Mouse (Mus musculus) liver, embryonic 12.5 days (tissue): Measurements from ENCODE around the gene Zmym2. TPM values are rescaled to one million over a fixed set of nuclear protein-coding genes. Genes with fewer than 3 reads are reported as not detected.
A peak's percentile ranks its signal among the peaks of the same experiment; 100 is the strongest.

Source experiments
- ATAC-seq: fragments of 200-750 bp; cut with Nextera tagmentation; 2 replicates; pipeline ENCODE4 v1.8.0; 2017; ENCODE audit warnings: moderate number of reproducible peaks, mild to moderate bottlenecking, moderate library complexity
- H3K27ac ChIP-seq: fragments of 300-500 bp; sonication (generic); 2 replicates; pipeline ENCODE4 v1.5.1; 2016; ENCODE audit warnings: mild to moderate bottlenecking
- H3K27me3 ChIP-seq: fragments of 300-500 bp; sonication (generic); replicated peaks from 2 replicates; pipeline ENCODE4 v1.6.1; 2016; ENCODE audit warnings: mild to moderate bottlenecking, moderate library complexity
- H3K36me3 ChIP-seq: fragments of 300-500 bp; sonication (generic); 2 replicates; pipeline ENCODE4 v1.6.1; 2016; ENCODE audit warnings: mild to moderate bottlenecking, moderate library complexity
- H3K4me1 ChIP-seq: fragments of 300-500 bp; sonication (generic); 2 replicates; pipeline ENCODE4 v1.6.1; 2016
- H3K4me2 ChIP-seq: fragments of 300-500 bp; sonication (generic); 2 replicates; pipeline ENCODE4 v1.6.1; 2016; ENCODE audit warnings: mild to moderate bottlenecking, moderate library complexity
- H3K4me3 ChIP-seq: fragments of 300-500 bp; sonication (generic); 2 replicates; pipeline ENCODE4 v1.5.1; 2016; ENCODE audit warnings: mild to moderate bottlenecking, moderate library complexity
- H3K9ac ChIP-seq: fragments of 300-500 bp; sonication (generic); 2 replicates; pipeline ENCODE4 v1.6.1; 2016; ENCODE audit warnings: mild to moderate bottlenecking, moderate library complexity
- H3K9me3 ChIP-seq: fragments of 300-500 bp; sonication (generic); replicated peaks from 2 replicates; pipeline ENCODE4 v1.6.1; 2016; ENCODE audit warnings: mild to moderate bottlenecking, moderate library complexity
- WGBS: fragments of 180-500 bp; shearing (Covaris S2); methylation state at CpG from one replicate; pipeline ENCODE4 v1.1.7; 2016; ENCODE audit not compliant: insufficient replicate concordance; 5-methylcytosine and 5-hydroxymethylcytosine counted together
- polyA plus RNA-seq: library from polyadenylated mRNA; unstranded; fragments of >200 nt; fragmentation: Nextera tagmentation; extraction: Ambion mirVana; gene quantifications from 2 replicates; pipeline ENCODE4 v1.2.1, GENCODE M21; 2016

Gene Zmym2
- polyA plus RNA-seq, 1 experiment from 2014 or later: 15.6 TPM

DNA sequence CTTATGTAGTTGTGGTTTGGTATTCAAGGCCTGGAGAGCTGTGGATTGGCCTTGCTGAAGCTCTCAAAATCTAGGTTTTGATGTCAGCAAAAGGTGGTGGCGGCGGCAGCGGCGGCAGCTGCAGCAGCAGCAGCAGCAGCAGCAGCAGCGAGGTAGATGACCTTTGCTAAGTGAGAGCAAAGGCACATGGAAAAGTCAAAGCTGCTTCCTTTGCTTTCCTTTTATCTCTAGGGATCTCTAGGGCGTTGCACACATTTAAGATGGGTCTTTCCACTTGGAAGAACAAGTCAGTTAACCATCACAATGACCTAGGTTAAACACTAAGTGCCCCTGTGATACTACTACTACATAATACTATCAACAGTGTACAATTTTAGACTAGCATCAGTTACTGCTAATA, 49.0 kb downstream of the Zmym2 start:
- WGBS: 89% methylated on average over 6 of the region's 6 CpGs
- Histone ChIP-seq H3K4me2 (no peak overlapping the region), H3K27me3 (no peaks in the 10 kb centered on the region), H3K4me1 (no peaks in the 10 kb centered on the region), H3K36me3 (peaks cover 44% of the 10 kb centered on the region), H3K9me3 (no peaks in the 10 kb centered on the region), H3K9ac (no peak overlapping the region), H3K4me3 (no peak overlapping the region), H3K27ac (no peak overlapping the region)
- ATAC-seq: no peak

DNA sequence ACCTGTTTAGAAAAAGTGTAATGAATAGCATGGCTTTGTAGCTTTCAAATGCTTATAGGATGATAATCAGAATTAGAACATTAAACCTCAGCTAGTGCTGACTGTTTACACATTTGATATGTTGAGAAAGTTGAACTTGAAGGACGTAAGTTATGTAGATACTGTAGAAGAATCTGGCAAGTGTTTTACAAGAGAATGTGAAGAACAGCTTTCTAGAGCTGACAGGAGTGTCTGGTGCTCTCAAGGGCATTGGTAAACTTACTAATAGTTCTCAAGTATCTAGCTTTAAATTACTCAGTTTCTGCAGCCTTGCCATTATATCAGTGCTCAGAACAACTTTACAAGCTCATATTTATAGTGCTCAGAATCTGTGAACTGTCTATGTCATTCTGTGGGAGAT, 53.5 kb downstream of the Zmym2 start:
- WGBS: 87% methylated on average over 1 of the region's 1 CpGs

DNA sequence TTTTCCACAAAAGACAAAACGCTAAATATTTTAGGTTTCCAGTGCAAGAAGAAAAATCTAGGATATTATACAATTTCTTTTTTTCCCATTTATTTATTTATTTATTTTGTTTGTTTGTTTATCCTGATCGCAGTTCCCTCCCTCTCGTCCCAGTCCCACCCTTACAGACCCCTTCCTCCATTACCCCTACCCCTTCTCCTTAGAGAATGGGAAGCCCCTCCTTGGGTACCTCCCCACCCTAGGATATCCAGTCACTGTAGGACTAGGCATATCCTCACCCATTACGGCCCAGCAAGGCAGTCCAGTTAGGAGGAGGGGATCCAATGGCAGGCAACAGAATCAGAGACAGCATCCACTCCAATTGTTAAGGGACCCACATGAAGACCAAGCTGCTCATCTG, 66.5 kb downstream of the Zmym2 start:
- Histone ChIP-seq H3K36me3 (peaks cover 56% of the 10 kb centered on the region), H3K27ac (no peak overlapping the region), H3K9ac (no peak overlapping the region), H3K9me3 (no peaks in the 10 kb centered on the region), H3K27me3 (no peaks in the 10 kb centered on the region), H3K4me2 (no peak overlapping the region), H3K4me3 (no peak overlapping the region), H3K4me1 (peaks cover 18% of the 10 kb centered on the region)
- 83% methylated on average over 4 of the region's 4 CpGs for WGBS
- no peak for ATAC-seq

More for the DNA sequence above, 53.5 kb downstream of the Zmym2 start:
- no peak overlapping the region for H3K9ac ChIP-seq
- no peak overlapping the region for H3K4me3 ChIP-seq
- no peaks in the 10 kb centered on the region for H3K9me3 ChIP-seq
- no peak overlapping the region for H3K4me2 ChIP-seq
- H3K36me3 ChIP-seq: peaks cover 60% of the 10 kb centered on the region
- no peaks in the 10 kb centered on the region for H3K27me3 ChIP-seq
- no peaks in the 10 kb centered on the region for H3K4me1 ChIP-seq
- H3K27ac ChIP-seq: no peak overlapping the region
- no peak for ATAC-seq

DNA sequence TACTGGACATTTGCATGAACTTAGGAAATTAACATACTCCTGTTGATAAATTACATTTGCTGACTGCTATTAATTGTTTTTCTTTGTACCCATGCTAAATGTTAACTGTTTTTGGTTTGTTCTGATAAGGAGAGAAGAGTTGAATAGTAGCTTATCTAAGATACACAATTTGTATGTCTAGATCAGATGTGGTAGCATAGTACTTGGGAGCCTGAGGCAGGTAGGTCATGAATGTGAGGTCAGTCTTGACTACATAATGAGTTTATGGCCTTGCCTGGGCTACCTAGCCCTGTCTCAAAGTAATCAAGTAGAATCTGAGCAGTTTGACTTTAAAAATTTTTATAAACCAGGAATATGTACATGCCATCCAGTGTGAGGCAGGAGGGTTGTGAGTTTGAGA, 67.9 kb downstream of the Zmym2 start:
- peaks cover 53% of the 10 kb centered on the region for H3K36me3 ChIP-seq
- H3K4me2 ChIP-seq: no peak overlapping the region
- H3K27ac ChIP-seq: no peak overlapping the region
- no peak overlapping the region for H3K9ac ChIP-seq
- peak; percentile 51; the same call in 1 of the 2 replicates for ATAC-seq
- peaks cover 18% of the 10 kb centered on the region for H3K4me1 ChIP-seq
- H3K27me3 ChIP-seq: no peaks in the 10 kb centered on the region
- no peak overlapping the region for H3K4me3 ChIP-seq
- no peaks in the 10 kb centered on the region for H3K9me3 ChIP-seq

DNA sequence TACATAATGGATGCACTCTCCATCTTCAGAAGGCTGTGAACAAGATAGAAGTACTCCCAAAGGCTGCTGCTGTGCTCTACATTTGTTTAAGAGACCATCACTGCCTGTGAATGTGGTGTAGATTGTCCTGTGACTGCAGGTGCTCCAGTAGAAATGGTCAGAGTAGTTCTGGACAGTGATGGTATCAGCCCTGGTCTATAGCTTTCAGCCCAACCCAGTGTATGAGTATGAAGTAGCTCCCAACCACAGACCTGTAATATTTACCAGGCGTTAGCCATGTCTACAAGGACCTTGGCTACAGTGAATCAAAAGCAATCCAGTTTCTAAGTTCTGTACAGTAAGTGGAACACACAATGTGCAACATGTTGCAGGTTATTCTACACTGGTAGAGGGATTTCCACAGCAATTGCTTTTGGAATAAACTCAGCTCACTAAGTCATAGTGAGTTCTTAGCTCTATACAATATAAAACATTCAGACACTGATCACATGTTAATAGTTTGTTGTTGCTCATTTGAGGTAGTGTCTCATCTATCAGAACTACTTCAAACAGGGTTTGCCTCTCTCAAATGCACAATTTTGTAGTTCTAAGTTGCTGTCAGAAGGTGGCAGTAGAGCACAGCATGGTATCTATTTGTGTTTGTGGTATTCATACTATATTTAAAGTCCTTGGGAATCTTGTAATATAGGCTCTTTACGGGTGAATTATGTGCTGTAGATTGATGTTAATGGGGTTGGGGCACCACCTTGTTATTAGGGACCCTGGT, 77.7 kb downstream of the Zmym2 start:
- H3K4me3 ChIP-seq: no peak overlapping the region
- 30% methylated on average over 2 of the region's 2 CpGs for WGBS
- H3K9ac ChIP-seq: no peak overlapping the region

DNA sequence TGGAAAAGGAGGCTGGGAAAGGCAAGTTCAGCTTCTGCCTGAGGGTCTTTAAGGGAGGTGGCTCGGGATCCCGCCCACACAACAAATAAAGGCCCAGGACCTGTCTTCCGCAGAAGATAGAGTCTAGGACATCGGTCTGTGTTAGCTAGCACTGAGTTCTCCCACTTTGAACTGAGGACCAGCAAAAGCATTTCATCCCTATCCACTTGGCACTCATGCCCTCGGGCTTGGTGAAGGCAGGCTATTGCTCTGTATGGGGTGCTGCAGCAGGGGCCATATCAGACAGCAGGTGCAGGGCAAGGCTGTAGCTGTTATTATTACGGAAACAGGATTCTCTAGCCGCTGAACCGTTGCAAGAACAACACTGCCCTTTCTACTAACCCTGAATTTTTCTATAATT, 83.2 kb downstream of the Zmym2 start:
- Histone ChIP-seq H3K9ac (no peak overlapping the region), H3K9me3 (no peaks in the 10 kb centered on the region), H3K4me3 (no peak overlapping the region), H3K36me3 (no peaks in the 10 kb centered on the region), H3K27ac (no peak overlapping the region), H3K4me2 (no peak overlapping the region), H3K4me1 (no peaks in the 10 kb centered on the region), H3K27me3 (no peaks in the 10 kb centered on the region)
- WGBS: 68% methylated on average over 8 of the region's 8 CpGs
- ATAC-seq: no peak

More for the DNA sequence above, 77.7 kb downstream of the Zmym2 start:
- Histone ChIP-seq H3K9me3 (no peaks in the 10 kb centered on the region), H3K4me2 (no peak overlapping the region), H3K27me3 (no peaks in the 10 kb centered on the region), H3K27ac (no peak overlapping the region), H3K4me1 (no peaks in the 10 kb centered on the region), H3K36me3 (peaks cover 26% of the 10 kb centered on the region)
- no peak for ATAC-seq

DNA sequence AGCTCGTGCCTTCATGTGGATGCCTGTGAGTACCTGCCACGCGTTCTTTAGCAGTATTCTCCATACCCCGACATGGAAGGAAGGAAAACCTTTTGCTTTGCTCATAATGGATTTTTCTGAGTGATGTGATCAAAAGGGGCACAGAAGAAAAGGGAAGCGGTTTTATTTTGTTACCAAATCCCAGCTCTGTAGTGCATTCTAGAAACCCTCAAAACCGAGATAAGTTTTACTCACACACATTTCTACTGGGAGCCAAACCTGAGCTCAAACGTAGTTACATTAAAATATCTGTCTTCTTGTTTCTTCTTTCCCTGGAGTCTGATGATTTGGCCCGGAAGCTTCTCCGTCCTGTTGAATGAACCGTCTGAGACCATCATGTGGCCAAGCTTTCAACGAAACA, 83.7 kb downstream of the Zmym2 start:
- Histone ChIP-seq H3K36me3 (no peaks in the 10 kb centered on the region), H3K27me3 (no peaks in the 10 kb centered on the region), H3K4me3 (no peak overlapping the region), H3K9ac (no peak overlapping the region), H3K4me1 (no peaks in the 10 kb centered on the region), H3K27ac (no peak overlapping the region), H3K4me2 (no peak overlapping the region), H3K9me3 (no peaks in the 10 kb centered on the region)
- ATAC-seq: no peak
- 59% methylated on average over 11 of the region's 11 CpGs for WGBS

DNA sequence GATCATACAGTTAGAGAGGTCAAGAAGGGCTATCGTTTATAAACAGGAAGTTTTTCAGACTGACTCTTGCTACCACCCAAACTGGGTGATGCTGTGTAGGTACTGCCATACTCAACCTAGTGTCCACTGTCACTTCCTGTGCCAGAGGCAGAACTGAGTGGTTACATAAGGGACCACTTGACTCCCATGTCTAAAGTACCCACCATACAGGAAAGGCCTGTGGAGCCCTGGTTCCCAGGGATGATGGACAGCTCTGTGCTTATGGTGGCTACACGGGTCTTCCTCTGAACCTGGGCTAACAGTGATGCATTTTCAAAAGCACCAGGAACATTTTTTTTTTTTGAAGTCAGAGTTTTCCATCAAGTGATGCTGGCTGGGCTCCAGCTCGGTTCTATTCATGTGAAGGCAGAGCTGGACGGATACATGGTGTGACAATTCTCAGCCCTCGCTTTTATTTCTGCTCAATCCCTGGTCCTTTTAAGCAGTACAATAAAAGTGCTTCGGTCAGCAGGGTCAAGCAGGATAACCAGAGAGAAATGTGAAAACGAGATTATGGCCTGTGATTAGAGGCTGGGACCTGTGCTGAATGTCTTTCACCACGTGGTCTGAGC, 91.7 kb downstream of the Zmym2 start:
- H3K27ac ChIP-seq: no peak overlapping the region

DNA sequence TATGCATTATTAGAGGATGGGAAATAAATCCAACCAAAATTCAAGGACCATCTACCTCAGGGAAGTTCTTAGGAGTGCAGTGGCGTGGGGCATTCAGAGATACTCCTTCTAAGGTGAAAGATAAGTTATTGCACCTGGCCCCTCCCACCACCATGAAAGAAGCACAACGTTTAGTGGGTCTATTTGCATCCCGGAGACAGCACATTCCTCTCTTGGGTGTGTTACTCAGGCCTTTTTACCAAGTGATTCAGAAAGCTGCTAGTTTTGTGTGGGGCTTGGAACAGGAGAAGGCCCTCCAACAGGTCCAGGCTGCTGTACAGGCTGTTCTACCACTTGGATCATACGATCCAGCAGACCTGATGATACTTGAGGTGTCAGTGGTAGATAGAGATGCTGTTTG, 102.2 kb downstream of the Zmym2 start:
- Histone ChIP-seq H3K9me3 (no peaks in the 10 kb centered on the region), H3K4me1 (no peaks in the 10 kb centered on the region), H3K4me3 (no peak overlapping the region), H3K9ac (no peak overlapping the region), H3K36me3 (no peaks in the 10 kb centered on the region), H3K27ac (no peak overlapping the region), H3K4me2 (no peak overlapping the region), H3K27me3 (no peaks in the 10 kb centered on the region)
- WGBS: 50% methylated on average over 4 of the region's 4 CpGs
- no peak for ATAC-seq

More for the DNA sequence above, 91.7 kb downstream of the Zmym2 start:
- Histone ChIP-seq H3K9ac (no peak overlapping the region), H3K4me3 (no peak overlapping the region), H3K9me3 (no peaks in the 10 kb centered on the region), H3K4me1 (no peaks in the 10 kb centered on the region), H3K4me2 (no peak overlapping the region), H3K27me3 (no peaks in the 10 kb centered on the region), H3K36me3 (no peaks in the 10 kb centered on the region)
- WGBS: 47% methylated on average over 8 of the region's 8 CpGs
- ATAC-seq: no peak

Other genes with a start within 250 kb of the Zmym2 start
- gene Mphosph8, start 218.4 kb upstream of the Zmym2 start, polyA plus RNA-seq: 16.0 and 18.6 TPM in 2 replicates
- 19.4 and 21.7 TPM in 2 replicates for gene Pspc1, start 108.3 kb upstream of the Zmym2 start, polyA plus RNA-seq
- gene Zmym5, start 74.9 kb upstream of the Zmym2 start, polyA plus RNA-seq: 10.9 and 11.6 TPM in 2 replicates
- gene Gja3, start 171.4 kb downstream of the Zmym2 start, polyA plus RNA-seq: not detected in 2 replicates
- 2.0 and 3.5 TPM in 2 replicates for gene Gjb2, start 218.0 kb downstream of the Zmym2 start, polyA plus RNA-seq
- gene Gm4491, start 229.2 kb downstream of the Zmym2 start, polyA plus RNA-seq: not detected in 2 replicates
- gene Gjb6, start 247.0 kb downstream of the Zmym2 start, polyA plus RNA-seq: 0.10 and 0.19 TPM in 2 replicates